Mouse (Mus musculus) left cerebral cortex, adult 8-10 months (tissue): Measurements from ENCODE around the gene Mrps22. TPM values are rescaled to one million over a fixed set of nuclear protein-coding genes. Genes with fewer than 3 reads are reported as not detected.
A peak's percentile ranks its signal among the peaks of the same experiment; 100 is the strongest.

Experiments
- DNase-seq, 2 experiments: peaks; one replicate each; pipeline ENCODE4 v3.0.0; 2022; ENCODE audit warnings: low spot score in 2 of 2
- total RNA-seq, 4 experiments: library from RNA; stranded (reverse); gene quantifications; 2 replicates each; pipeline ENCODE4 v1.2.4; 2022

Gene Mrps22
- total RNA-seq = 10 to 100 TPM; 26.0 to 31.8 (median 27.5) TPM

DNA sequence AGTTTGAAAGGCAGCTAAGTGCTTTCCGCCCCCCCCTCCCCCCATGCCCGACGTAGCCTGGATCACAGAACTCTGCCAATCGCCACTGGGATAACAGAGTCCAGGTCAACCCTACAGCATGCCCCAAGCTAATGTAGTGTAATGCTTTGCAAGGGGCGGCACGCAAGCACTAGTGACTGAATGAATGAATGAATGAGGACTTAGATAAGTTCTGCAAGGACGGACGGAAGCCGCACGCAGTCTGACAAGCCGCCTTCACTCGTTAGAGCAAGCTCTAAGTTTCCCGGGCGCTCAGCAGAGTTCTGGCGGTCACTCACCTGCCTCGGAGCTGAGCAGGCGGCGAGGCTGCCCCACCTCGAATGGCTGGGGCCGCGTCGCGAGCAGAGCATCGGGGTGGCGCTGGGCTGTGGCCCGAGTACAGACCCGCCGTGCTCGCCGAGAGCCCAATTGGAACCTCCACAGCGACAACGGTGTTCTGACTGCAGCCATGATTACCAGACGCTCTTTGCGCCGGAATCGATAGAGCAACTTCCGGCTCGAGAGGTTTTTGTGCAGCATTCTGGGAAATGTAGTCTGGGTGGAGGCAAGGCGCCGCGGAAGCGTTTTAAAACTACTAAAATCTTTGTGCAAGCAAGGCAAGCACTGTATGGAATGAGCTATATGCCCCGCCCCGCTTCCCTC lies at the start of gene Mrps22:
Mrps22 (minus strand) TSS at position 505 of the 681 bp plus-strand sequence.
- DNase-seq = peak; percentile 62 to 73

DNA sequence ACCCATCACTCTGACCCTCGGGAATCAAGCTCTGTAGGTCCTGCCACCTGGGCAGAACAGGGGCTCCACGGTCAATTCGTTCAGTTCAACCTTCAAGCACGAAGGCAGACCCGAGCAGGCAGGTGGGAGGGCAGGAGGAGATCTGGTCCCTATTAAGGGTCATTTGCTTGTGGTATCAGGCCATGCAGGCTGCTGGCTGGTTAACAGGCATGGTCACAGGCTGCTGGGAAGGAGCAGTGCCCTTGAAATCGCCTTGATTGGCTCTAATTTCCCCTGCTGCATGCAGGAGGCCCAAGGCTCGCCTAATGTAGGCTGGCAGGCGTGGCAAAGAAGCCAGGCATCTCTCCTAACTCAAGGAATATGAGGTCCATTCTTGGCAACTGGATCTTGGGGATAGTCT lies 49.1 kb upstream of the Mrps22 start:
- no peak for DNase-seq

DNA sequence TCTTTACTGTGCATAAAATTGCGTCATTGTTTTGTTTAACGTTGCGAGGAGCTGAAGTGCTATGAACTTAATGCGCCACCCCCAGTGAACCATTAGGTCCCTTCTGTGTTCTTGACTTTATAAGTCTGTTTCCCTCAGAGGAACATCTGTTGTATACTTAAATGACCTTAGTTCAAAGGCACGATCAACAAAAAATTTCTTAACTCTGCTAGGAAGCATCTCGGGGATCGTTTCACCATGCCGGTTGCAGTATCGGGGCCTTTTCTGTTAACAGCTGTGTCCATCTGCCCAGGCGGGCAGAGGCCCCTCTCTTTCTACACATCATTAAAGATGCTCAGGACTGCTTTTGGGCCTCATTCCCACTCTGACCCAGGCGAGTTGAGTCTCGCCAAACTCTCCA lies 46.0 kb upstream of the Mrps22 start:
- no peak for DNase-seq

DNA sequence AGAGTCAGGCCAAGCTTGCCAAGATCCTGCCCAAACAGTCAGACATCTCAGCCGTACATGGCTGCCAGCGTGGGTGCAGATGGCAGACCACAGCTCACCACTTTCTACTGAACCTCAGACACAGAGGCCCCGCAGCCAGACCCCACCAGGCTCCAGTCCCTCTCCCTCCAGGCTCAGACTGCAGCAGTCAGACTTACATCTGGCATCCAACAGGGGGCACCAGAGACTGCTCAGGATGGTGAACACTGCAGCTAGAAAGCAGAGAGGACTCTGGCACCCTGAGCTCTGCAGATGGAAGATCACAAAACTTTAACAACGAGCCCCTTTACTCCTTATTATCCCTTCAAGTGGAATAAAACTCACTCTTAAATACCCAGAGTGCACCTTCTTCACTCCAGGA lies 44.3 kb upstream of the Mrps22 start:
- DNase-seq = peak; percentile 21 to 31

DNA sequence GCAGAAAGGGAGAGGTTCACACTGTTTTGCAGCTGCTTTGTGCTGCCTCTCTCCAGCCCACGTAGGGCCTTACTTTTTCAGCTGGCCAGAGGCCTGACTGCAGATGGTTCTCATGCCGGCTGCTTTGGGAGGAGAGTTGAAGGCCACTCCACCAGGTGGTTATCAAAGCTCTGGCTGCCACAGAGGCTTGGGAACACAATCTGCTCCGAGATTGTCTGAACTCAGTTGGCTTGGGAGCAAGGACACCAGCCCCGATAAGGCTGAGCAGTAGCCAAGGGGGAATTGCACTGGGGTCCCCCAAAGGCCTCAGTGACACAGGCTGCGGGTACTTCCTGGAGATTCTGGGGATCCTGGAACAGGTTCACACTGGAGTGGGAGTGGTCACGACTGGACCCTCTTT lies 40.7 kb upstream of the Mrps22 start:
- DNase-seq = no peak

DNA sequence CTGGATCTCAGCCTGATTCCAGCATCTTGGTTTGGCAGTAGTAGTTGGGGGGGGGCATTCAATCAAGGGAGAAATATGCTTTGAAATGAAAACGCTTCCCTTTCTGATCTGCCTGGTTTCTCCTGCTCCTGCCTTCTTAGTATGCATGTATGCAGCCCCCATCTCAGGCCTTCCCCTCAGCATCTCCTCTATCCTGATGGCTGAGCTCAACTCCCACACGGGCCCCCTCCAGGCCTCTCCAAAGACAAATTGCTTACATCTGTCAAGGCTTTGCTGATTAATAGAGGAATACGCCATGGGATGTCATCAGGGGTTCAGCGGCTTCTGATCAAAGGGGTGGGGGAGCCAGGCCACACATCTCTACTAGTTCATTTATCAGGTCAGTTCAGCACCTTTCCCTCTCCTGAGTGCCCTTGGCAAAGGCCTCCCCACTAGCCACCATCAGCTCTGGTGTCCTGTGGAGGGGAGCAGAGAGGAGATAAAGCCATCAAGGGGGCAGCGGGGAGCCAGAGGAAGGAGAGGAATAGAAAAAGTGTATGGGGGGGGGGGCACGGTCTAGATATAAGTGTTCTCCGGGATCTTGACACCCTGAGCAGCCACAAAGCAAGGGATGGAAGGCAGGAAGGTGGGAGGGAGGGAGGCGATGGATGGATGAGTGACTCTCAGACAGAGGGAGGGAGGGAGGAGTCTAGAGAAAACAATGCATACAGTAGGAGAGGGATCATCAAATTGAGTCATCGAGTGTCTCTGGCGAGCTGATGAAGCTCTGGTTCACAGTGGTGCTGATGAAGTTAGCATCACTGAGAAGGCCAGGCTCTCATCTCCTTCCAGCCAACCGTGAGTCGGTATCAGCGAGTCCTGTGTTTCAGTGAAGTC lies 32.1 kb upstream of the Mrps22 start:
- no peak for DNase-seq

DNA sequence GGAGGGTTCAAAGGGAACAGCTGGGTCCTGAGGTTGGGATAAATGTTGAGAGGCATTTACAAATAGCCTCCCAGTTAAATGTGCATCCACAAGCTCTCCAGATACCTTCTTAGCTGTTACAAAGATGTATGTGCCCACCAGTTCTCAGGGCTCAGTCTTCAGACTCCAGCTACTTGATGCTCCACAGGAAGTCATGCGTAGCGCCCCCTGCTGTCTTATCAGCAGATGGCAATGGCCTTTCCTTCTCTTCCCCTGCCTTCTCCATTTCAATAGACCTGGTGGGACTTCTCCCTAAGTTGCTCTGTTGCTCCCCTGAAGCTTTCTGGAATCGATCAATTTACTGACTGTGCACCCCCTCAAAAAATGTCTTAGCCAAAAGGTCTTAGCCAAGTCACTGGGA lies 27.0 kb upstream of the Mrps22 start:
- DNase-seq = no peak

DNA sequence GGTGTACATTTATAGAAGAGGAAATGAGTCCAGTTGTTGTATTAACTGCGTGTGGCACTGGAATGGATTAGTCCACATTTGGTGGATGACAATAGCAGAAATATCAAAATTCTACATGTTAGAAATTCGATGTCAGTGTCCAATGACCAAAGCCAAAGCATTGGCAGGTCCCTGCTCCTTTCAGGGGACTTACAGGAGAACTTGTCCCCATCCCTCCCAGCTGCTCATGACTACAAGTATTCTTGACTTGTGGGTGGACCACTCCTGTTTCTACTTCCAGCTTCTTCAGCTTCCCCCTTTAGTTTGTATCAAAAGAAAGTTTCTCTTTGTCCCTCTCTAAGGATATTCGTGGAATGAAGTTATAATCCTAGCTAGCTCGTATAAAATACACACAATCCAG lies 3.4 kb upstream of the Mrps22 start:
- DNase-seq = no peak

DNA sequence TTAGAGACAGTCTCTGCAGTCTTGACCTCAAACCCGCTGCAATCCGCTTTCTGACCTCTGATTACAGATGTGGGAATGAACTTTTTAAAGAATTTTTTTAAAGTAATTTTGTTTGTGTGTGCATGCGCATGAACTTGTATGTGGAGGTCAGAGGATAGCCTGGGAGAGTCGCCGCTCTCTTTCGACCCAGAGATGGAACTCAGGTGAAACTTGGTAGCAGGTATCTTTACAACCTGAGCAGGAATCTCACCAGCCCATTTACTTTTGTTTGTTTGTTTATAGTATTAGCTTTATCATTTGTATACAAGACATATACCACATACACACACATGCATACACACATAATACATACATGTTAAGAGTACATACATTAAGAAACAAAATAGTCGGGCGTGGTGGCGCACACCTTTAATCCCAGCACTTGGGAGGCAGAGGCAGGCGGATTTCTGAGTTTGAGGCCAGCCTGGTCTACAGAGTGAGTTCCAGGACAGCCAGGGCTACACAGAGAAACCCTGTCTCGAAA lies 438 bp upstream of the Mrps22 start:
- DNase-seq = no peak

DNA sequence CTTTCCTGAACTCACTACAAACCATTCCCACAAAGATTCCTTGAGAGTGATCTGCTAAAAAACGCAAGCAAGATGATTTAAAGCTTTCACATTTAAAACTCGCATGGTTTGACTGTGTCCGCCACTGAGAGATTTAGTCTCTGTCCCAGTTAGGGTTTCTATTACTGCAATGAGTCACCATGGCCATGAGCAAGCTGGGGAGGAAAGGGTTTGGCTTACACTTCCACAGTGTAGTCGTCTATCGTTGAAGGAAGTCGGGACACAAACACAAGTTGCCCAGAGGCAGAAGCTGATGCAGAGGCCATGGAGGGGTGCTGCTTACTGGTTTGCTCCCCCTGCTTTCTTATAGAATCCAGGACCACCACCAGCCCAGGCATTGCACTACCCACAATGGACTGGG lies 1.4 kb downstream of the Mrps22 start:
- no peak for DNase-seq

DNA sequence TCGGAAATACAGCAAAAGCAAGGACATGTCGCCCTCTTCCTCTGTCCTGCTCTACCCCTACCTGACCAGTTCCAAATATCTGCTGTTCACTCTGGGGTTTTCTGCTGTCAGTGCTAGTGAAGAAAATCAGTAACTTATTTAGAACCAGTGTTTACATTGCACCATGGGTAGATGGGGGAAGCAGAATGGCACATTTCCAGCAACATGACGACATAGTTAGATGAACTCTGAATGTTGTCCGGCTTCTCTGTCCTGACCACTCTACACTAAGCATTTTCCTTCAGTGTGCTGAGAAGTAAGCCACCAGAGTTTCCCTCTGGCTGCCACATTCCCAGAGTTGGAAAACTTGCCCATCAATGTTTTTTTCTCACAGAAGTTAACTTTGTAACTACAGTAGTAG lies 17.6 kb downstream of the Mrps22 start:
- no peak for DNase-seq

DNA sequence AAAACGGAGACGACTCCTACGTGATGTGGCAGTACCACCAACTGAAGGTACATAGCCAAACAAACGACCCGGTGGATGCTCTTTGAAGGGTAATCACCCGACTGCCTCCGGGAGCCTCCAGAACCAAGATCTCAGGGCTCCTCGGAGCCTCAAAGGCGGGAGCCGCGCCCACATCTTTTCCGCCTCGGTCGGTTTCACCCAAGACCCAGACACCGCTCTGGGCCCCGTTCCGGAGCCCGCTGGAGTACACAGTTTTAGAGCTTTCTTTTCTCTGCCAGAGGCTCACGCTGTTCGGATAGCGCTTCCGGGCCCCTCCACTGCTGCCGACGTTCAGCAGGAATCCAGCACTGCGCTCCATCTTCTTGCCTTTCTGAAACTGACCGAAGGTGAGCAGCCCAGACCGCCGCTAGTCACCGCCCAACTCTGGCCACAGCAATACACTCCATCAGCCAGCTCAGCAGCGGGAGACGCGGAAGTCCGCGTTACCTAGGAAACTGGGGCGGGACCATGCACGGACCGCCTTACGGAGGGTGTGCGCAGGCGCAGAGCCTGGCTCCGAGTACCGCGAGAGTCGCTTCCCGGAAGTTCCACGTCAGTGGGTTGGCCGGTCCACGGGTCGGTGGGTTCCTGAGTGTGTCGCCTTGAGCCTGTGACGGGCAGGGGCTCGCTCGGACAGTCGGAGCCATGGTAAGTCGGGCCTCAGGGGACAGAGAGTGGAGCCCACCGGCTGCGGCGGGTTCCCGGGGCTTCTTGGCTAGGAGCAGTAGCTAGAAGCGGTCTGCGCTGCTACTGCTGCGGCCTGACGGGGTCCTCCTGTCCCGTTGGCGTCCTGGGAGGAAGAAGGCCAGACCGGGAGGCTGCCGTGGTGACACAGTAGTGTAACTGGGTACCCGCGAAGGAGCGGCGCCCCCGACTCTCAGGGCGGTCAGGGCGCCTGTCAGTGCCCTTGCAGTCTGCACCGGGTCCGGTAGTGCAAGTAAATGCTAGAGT lies 38.0 kb downstream of the Mrps22 start, which contains the start of gene Copb2:
Copb2 (plus strand) TSS at position 585 of the 990 bp plus-strand sequence.
- DNase-seq = peak; percentile 96 to 97

DNA sequence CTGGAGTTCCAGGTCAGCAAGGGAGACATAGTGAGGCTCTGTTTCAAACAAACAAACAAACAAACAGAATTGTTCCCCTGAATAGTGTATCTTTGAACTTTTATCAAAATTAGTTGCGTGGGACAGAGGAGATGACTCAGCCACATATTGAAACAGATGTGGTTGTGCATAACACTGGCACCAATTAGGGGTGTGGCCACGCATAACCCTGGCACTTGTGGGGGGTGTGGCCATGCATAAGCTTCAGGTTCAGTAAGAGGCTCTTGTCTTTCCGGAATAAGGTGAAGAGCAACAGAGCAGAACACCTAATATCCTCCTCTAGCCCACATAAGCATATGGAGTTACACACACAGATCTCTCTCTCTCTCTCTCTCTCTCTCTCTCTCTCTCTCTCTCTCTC lies 57.4 kb downstream of the Mrps22 start:
- DNase-seq = no peak

Other genes starting within 250 kb of the Mrps22 start
- 1 to 10 TPM; 4.9 to 6.4 (median 5.8) TPM for gene Rbp1, start 178.7 kb downstream of the Mrps22 start, total RNA-seq
- not detected for gene Rbp2, start 115.5 kb downstream of the Mrps22 start, total RNA-seq
- 10 to 100 TPM; 88.5 to 94.0 (median 93.1) TPM for gene Copb2, start 37.9 kb downstream of the Mrps22 start, total RNA-seq
- gene Prr23a1, start 240.8 kb upstream of the Mrps22 start, total RNA-seq = not detected